Mouse (Mus musculus): ENCODE measurements around the gene Tmem42.

Gene Tmem42

DNA sequence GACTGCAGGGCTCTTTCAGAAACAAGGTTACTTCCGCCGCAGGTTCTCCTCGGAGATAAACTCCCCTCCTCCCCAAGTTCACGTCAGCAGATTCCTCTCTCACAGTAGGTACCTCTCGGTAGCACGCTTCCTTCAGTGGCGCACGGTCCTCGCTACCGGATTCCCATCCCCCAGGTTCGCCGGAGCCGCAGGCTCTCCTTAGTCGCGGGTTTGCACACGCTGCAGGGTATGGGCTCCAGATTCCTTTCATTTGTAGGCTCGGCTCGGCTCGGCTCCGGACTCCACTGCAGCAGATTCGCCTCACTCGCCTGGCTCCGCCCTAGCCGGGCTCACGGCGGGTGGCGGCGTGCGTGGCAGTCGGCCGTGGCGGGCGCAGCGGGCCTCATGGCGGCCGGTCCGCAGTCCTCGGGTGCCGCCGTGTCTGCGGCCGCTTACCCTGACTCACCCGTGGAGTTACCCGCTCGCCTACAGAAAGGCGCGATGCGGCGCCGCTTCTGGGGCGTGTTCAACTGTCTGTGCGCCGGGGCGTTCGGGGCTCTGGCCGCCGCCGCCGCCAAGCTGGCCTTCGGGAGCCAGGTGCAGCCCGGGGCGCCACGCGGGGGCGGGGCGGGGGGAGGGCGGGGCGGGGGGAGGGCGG, at the start of gene Tmem42:
TSS of gene Tmem42 (plus strand) at position 332 of the 637 bp plus-strand sequence.
- DNase-seq (ENCODE audit: low read depth, low spot score) = peak; percentile 55

DNA sequence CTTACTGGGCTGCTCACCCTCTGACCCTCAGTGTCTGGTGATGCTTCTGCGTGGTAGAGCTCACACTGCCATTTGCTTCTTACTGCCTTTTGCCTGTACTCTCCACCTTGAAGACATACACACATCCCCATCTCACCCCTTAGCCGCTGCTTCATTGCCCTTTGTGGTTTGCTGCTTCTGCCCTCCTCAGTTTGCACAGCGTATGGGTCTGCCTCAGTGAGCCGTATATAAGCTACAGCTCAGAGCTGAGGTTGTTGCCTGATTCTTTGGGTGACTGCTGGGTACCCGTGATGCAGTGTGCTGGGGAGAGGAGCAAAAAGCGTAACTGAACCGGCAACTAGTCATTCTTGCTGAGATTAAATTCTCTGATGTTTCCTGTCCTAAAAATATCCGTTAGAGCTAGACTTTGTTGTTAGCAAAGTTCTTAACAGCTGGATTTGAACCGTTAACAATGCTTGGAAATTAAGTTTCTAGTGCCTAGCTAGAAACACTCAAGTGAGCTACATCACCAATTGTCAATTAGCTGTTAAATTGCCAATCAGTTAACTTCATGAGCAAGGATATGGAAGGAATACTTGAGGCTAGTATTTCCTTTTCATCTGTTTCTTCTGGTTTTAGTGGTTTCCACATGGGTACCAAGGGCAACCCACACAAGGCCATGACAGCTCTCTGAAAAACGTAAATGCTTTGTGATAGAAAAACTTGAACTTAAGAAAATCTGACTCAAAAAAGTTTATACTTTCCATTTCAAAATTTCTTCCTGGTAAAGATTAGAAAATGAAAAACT, 22.5 kb upstream of the Tmem42 start:
- no peak for DNase-seq (ENCODE audit: low read depth, low spot score)

DNA sequence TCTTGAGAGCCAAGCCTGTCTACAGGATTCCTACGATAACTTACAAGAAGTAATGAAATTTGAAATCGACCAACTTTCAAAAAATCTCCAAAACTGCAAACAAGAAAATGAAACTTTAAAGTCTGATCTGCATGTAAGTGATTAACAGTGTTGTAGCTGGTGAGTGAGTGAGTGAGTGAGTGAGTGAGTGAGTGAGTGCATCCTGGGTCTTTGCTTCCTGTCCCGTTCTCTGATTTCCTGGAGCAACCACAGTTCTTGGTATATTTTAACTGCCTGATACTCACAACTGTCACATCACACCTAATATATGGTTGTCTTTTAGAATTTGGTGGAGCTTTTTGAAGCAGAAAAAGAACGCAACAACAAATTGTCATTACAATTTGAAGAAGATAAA, 21.9 kb upstream of the Tmem42 start:
- no peak for DNase-seq (ENCODE audit: low read depth, low spot score)

DNA sequence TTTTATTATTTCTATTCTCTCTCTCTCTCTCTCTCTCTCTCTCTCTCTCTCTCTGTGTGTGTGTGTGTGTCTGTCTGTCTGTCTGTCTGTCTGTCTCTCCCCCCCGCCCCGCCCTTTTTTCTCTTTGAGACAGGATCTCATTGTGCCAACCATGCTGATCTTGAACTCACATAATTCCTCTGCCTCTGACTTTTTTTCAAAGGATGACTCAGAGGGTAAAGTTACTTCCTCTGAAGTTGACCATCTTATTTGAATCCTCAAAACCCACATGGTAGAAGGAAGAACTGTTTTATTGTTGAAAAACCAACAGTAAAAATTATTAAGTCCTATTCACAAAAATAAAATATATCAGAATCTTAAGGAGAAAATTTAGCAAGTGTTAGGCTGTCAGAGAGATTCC, 16.4 kb upstream of the Tmem42 start:
- no peak for DNase-seq (ENCODE audit: low read depth, low spot score)

DNA sequence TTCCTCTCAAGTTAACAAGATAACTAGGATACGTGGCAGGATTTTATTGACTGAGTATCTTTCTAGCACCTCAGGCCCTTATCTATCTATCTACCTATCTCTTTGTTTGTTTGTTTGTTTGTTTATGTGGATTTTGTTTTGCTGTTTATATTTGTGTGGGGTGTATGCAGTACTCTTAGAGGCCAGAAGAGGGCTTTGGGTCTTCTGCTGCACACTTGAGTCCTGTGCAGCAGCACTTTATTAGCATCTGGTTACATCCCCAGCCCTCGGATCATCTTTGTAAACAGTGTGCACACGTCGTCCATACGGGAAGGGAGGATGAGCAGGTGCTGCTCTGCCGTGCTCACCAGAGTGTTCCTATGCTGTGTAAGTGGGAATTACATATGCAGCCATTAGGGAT, 15.1 kb upstream of the Tmem42 start:
- no peak for DNase-seq (ENCODE audit: low read depth, low spot score)

DNA sequence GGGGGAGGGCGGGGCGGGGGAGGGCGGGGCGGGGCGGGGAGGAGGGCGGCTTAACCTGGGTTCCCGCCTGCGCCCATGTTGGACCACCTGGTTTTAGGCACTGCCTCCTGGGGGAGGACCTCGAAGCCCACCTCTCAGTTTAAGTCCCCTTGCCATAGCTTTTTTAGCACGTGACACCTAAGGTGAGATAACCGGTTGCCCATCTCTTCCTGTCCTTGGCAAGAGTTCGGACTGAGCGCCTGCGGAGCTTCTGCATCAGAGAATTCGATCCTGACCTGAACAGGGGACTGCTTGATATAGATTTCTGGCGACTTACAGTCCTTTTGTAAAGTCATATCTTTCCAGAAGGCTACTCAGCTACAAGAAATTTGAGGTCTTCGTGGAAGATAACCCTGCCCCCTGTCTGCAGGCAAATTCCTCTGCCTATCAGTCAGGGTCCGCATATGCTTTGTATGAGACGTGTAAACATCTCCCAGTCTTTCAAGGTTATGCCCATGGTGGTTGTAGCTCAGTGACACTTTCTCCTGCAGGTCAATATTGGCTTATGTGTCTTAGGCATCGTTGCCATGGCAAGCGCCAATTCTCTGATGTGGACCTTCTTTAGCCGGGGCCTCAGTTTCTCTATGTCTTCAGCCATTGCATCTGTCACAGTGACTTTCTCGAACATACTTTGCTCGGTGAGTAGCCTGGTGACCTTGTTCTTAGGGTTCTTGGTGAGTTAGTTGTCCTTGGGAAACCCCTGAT, 682 bp downstream of the Tmem42 start:
- DNase-seq (ENCODE audit: low read depth, low spot score) = no peak

DNA sequence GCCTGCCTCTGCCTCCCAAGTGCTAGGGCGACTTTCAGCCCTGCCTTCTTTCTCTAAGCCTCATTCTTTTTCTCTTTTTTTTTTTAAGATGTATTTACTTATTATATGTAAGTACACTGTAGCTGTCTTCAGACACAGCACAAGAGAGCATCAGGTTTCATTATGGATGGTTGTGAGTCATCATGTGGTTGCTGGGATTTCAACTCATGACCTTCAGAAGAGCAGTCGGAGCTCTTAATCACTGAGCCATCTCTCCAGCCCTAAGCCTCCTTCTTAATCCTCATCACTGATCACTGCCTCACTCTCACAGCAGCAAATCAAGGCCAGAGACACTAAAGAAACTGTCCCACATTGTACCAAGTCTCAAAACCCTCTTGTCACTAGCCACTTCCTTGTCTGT, 3.1 kb downstream of the Tmem42 start:
- DNase-seq (ENCODE audit: low read depth, low spot score) = no peak

DNA sequence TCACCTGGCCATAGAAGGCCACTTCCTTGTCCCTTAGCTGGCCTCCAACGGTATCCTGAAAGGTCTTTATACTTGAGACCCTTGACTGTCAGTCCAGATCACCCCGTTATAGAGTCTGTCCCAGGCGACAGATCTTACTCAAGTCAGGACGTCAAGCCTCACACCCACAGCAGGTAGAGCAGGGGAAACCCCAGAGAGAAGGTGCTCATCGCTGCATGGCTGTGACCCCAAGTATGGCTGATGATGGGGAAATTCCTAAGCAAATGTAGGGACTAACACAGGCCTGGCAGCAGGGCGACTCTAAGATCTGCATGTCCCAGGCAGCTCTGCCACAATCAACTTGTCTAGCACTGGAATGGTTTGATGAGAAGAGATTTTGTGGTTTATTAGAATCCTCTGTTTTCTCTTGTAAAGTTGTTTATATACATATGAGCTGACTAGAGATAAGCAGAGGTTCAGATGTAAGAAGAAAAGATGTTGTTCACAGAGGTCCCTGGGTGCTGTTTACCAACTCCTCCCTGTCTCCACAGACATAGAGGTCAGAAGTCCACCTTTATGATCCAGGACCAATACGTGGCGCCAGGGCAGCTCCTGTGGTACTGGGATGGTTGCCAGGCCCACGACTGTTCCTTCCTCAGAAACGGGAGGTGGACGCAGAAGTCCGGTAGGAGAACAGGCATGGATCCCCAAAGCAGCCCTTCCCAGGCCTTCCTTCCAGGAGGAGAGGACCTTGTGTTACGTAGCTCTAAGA, 10.5 kb downstream of the Tmem42 start:
- DNase-seq (ENCODE audit: low read depth, low spot score) = no peak

DNA sequence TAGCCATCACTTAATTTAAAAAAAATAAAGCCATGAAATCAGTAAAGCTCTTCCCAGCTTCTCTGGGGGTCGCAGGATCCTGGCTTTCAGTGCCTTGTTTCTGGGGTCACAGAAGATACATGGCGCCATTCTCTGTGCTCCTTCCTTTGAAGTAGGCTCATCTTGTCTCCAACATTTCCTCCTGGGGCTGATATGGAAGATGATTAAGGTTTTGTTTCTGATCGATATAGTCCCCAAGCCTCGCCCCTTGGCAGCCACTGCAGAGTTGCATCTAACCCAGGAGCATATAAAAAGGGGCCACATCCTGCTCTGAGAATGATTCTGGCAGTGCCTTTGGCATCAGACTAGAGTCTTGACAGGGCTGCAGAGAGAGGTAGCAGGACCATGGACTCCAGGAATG, 13.3 kb downstream of the Tmem42 start, which contains the start of gene Tgm4:
TSS of gene Tgm4 (plus strand) at position 301 of the 400 bp plus-strand sequence.
- DNase-seq (ENCODE audit: low read depth, low spot score) = no peak

DNA sequence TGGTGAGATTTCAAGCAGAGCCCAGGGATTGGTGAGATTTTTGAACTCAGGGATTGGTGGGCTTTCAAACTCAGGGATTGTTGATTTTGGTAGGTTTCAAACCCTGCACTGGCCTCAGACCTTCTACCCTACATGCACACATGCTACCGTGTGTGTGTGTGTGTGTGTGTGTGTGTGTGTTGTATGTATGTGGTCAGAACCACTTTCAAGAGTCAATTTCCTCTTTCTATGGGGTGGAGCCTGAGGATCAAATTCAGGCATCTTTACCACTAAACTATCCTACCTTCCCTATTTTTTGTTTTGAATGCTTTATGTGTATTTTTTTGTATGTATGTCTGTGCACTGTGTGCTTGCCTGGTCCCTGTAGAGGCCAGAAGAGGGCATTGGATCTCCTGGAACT, 26.5 kb downstream of the Tmem42 start:
- DNase-seq (ENCODE audit: low read depth, low spot score) = no peak

DNA sequence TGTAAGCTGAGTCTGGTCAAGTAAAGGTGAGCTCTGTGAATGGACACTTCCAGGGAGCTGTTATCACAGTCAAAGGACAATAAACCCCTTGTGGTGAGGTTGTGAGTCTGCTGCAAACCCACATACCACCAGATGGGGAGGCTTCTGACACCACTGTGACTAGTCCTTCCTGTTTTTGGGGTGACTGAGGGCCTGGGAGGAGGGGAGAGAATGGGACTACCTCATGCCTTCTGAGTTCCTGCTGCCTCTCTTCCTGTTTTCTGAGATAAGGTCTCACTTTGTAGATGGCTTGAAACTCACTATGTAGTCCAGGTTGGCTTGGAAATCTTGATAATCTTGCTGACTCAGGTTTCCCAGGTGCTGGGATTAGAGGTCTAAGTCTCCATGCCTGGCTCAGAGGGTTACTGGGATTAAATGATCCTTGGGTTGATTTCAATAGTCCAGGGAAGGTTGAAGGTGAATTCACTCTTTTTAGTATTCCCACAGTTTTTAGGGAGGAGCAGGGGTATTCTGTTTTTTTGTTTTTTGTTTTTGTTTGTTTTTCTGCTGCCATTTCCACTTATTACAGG, 37.7 kb downstream of the Tmem42 start:
- no peak for DNase-seq (ENCODE audit: low read depth, low spot score)

DNA sequence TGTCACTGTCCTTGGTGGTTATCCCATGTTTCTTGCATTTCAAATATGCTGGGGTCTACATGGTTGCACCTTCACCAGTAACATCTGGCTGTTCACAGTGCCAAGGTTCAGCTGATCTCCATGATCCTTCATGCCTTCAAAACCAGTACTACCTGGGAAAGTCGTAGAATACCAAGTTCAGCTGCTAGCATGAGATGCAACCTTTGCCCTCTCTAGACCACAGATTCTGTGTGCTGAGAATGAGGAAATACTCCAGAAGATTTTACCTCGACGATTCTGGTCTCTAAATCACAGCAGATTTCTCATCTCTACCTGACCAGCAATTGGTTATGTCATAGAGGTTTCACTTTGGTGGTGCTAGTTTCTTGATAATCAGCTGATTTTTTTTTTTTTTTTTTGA, 39.0 kb downstream of the Tmem42 start:
- no peak for DNase-seq (ENCODE audit: low read depth, low spot score)

Measured in WW6 (cell line).